Mouse (Mus musculus) right cerebral cortex, postnatal 14 days (tissue): ENCODE measurements around the gene Grin2c.

Experiments
- DNase-seq: peaks from one replicate; pipeline ENCODE4 v3.0.0; 2022

Grin2c gene

GRCm38 (mm10) chr11:115267061-115267883 lies at the start of gene Grin2c:
Gene Grin2c (minus strand): TSS chr11:115267243.
- DNase-seq = no peak

DNA sequence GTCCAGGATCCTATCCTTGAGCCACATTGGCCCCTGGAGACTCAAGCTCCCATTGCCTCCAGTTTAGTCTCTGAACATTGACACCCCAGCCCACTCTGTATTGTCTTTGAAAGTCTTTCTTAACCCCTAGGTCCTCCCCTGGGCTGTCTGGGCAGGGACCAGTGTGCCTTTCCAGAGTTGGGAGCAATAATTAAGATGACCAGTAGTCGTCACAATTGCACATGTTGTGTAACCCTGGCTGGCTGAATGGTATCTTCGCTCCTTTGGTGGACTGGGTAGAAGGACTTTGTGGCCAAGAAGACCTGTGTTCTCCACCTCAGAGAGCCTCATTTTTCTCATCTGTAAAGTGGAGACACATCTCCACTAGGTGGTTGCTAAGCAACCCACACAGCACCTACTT lies 47.2 kb upstream of the Grin2c start:
- DNase-seq = no peak

DNA sequence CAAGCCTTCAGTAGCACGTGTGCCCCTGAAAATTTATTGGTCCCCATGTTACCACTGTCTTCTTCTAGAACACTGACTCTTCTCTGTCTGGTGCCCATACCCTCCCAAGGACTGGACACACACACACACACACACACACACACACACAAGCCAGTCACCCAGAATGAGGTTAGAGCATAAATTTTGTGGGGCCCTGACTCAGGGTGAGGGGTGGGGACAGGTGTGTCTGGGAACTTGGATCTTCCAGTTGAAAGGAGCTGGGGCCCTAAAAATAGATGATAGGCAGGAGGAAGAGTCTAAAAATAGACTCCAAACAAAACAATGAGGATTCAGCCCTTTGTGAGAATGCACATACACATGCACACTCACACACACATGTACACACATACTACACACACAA lies 41.7 kb upstream of the Grin2c start:
- no peak for DNase-seq

DNA sequence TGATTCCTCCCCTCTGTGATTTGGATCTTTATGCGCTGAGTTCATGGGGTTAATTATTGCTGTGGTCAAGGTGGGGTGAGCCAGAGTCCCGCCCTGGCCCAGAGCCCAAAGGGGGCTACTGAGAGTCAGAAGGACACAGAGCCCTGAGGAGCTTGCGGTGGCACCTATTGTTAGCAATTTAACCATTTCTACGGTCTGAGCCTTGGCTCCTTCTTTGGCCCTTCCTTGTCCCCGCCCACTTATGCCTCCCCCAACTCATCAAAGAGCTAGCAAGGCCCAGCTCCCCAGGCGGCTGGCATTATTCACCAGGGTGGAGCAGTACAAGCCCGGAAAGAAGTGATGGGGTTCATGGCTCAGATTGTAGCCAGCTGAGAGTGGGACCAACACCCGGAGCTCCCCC lies 39.8 kb upstream of the Grin2c start, which contains the start of gene Otop2:
Gene Otop2, plus strand, starts transcription at position 301 of the 400 bp plus-strand sequence.
- DNase-seq = no peak

GRCm38 (mm10) chr11:115303167-115303566 lies 36.1 kb upstream of the Grin2c start:
- DNase-seq = no peak

GRCm38 (mm10) chr11:115301351-115301750 lies 34.3 kb upstream of the Grin2c start:
- no peak for DNase-seq

GRCm38 (mm10) chr11:115300745-115301144 lies 33.7 kb upstream of the Grin2c start:
- DNase-seq = no peak

DNA sequence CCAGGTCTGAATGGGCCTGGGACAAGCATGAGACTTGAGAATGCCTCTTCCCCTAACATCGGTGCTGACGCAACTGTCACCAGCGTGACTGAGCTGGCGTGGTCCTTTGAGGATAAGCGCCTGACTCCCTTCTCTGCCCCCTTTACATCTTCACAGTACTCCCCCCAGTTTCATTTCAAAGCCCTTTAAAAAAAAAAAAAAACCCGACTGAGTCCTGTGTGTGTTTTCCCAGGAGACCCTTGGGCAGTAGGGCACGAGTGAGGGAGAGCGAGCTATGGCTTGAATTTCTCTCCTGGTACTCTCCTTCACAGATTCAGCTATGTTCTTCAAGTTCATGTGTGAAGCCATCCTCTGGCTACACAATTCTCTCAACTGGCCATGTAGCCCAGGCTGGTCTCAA lies 31.1 kb upstream of the Grin2c start:
- DNase-seq = no peak

GRCm38 (mm10) chr11:115297214-115297826 lies 30.3 kb upstream of the Grin2c start, which contains the start of gene Fads6:
Gene Fads6 (minus strand): TSS chr11:115297663.
- DNase-seq = peak; percentile 74

- DNase-seq = no peak
Observed at GRCm38 (mm10) chr11:115296471-115297210, 29.6 kb upstream of the Grin2c start.

GRCm38 (mm10) chr11:115295939-115296338 lies 28.9 kb upstream of the Grin2c start:
- no peak for DNase-seq

GRCm38 (mm10) chr11:115292631-115293375 lies 25.8 kb upstream of the Grin2c start:
- DNase-seq = no peak

DNA sequence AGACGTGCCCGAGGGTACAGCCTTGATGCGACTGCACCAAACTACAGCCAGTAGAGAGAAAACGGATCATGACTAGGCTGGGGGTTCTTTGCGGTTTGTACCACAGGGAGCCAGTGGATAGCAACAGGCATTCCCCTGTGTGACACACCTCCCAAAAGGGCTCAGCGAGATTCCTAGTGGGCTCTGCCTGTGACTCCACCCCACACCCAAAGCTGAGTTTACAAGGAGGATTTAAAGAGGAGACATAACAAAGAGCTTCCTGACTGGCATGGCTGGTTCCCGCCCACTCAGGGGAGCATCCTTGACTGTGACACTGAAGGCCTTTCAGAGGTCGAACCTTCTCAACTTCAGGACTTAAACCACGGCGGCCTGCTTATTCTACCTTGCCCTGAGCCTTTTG lies 24.5 kb upstream of the Grin2c start:
- DNase-seq = no peak

DNA sequence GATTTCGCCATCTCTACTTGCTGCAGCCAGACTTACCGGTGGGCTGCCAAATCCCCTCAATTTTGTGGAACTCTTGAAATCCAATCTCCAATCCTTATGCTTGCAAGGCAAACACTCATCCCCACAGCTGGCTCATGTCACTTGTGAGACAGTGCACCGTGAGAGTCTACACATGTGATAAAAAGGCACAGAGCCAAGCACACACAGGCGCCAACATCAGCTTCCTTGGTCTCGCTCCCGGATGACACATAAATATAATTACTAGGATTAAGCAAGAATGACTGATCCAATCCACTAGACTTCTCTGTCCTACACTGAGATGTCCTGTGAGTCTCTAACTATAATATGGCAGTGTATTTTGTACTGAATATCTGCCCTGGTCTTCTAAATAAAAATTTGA lies 23.9 kb upstream of the Grin2c start:
- no peak for DNase-seq

GRCm38 (mm10) chr11:115290314-115290713 lies 23.3 kb upstream of the Grin2c start:
- no peak for DNase-seq

DNA sequence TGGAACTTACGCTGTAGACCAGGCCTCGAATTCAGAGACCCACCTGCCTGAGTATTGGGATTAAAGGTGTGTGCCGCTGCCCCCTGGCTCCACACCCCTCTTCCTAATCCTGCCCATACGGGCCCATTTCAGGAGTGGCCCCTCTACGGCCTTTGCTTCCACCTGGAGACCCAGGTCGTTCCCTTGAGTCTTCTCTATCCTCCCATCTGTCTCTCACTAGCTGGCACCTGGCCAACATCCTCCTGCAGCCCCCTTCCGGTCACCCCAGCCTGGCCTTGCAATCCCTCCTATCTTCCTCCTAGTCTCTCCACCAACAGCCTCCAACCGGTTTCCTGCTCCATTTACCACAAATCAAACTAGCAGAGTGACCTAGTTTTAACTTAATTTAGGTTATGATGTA lies 22.8 kb upstream of the Grin2c start:
- no peak for DNase-seq

GRCm38 (mm10) chr11:115288305-115288704 lies 21.3 kb upstream of the Grin2c start:
- DNase-seq = no peak

DNA sequence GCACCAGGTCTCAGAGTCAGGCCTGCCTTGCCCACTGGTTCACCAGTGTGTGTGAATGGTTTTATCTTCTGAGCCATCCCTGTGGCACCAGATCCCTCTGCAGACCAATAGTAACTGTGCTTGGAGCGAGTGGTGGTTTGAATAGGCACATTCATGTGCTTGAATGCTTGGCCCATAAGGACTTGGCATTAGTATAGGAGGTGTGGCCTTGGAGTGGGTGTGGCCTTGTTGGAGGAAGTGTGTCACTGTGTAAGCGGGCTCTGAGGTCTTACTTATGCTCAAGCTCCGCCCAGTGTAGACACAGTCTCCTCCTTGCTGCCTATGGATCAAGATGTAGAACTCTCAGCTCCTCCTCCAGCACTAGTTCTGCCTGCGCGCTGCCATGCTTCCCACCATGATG lies 20.3 kb upstream of the Grin2c start:
- no peak for DNase-seq

- peak; percentile 44 for DNase-seq
Observed at GRCm38 (mm10) chr11:115286201-115286993, 19.4 kb upstream of the Grin2c start.

DNA sequence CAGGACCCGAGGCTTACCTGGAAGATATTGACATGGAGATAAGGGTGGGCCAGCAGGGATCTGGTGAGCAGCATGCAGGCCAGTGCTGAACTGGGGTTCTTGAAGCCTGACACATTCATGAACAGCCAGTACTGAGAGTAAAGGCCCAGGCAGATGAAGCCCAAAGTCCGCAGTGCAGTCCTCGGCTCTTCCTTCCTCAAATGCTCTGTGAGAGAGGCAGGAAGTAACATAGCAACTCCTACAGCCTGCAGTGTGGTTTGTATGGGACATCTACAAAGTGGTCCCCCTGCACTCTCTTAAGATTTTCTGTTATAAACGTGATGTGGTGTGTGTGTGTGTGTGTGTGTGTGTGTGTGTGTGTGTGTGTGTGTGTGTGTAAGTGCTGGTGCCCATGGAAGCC lies 18.2 kb upstream of the Grin2c start:
- no peak for DNase-seq

GRCm38 (mm10) chr11:115283891-115284620 lies 17.0 kb upstream of the Grin2c start:
- DNase-seq = no peak

- no peak for DNase-seq
Observed at GRCm38 (mm10) chr11:115283486-115283765, 16.4 kb upstream of the Grin2c start.
